In the genomic region with DNA sequence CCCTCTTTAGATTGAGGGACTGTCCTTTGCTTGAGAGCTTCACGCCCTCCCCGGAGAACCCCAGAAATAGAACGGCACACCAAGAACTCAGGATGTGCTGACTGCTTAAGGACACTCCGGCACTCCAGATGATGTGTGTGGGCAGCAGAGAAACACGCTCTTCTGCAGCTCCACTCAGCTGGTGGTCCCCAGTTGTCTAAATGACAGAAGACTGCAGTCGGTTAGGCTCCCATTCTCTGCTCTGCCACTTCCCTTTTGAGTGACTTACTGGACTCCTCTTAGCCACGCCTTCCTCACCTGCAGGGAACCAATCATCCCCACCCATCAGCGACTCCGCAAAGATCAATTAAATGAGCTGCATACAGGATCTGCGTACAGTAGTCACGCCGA, we compare ENCODE assay signal across 8 mouse cellular contexts. TPM values are rescaled to one million over a fixed set of nuclear protein-coding genes. Genes with fewer than 3 reads are reported as not detected.
DNase-seq lines count a peak whose midpoint lies in the region; ATAC-seq and TF ChIP-seq lines count a peak whose summit lies in the region.

No protein-coding gene starts in this region.

- no peak for TF ChIP-seq POLR2A in CH12.LX (IDR thresholded peaks at IDR 0.05; ENCODE audit: low read depth, low read length)

- DNase-seq in heart, adult 11 months = no peak
- DNase-seq in CH12.LX (ENCODE audit: extremely low read depth) = no peak
- DNase-seq in liver, embryonic 13.5 days = no peak
- DNase-seq in cerebellum, adult 11-12 months = no peak
- DNase-seq in kidney, adult 18-20 months = no peak
- no peak for DNase-seq in lung, postnatal 25 days (ENCODE audit: low spot score)

- H3K36me3 ChIP-seq in heart, embryonic 11.5 days (ENCODE audit: control insufficient read depth, insufficient read depth, low read length) = no peaks in the 10 kb centered on the region
- H3K36me3 ChIP-seq in CH12.LX (replicated peaks in 1 of 2; ENCODE audit: control insufficient read depth in 1 of 2, insufficient read depth in 1 of 2, low read length in 1 of 2) = no peaks in the 10 kb centered on the region
- H3K36me3 ChIP-seq in liver, embryonic 13.5 days = no peaks in the 10 kb centered on the region

- TF ChIP-seq RAD21 in CH12.LX (IDR thresholded peaks at IDR 0.05; ENCODE audit: low read depth, low read length) = no peak

- H3K27me3 ChIP-seq in heart, embryonic 11.5 days (ENCODE audit: control insufficient read depth, insufficient read depth, low read length) = no peaks in the 10 kb centered on the region
- H3K27me3 ChIP-seq in CH12.LX (replicated peaks) = no peaks in the 10 kb centered on the region
- H3K27me3 ChIP-seq in liver, embryonic 13.5 days = peaks cover 24% of the 10 kb centered on the region

- in situ Hi-C loops in CH12.LX (cut with MboI; ENCODE audit: low pct_ligation_motif_present, low pct_unique_long_range_greater_than_20kb, low sequenced_read_pairs) = no loop called here

- 0 out of 2 replicates have a peak overlapping the region, but pooled peaks have one; percentile 29 for H3K9ac ChIP-seq in heart, embryonic 11.5 days (ENCODE audit: low read depth, low read length)
- no peak overlapping the region for H3K9ac ChIP-seq in CH12.LX (ENCODE audit: insufficient read depth, low read depth)
- no peak overlapping the region for H3K9ac ChIP-seq in liver, embryonic 13.5 days

- H3K27ac ChIP-seq in heart, embryonic 11.5 days (ENCODE audit: low read depth, low read length) = no peak overlapping the region
- H3K27ac ChIP-seq in CH12.LX (ENCODE audit: insufficient read depth, low read depth) = no peak overlapping the region
- H3K27ac ChIP-seq in liver, embryonic 13.5 days = no peak overlapping the region

- peaks cover 9% of the 10 kb centered on the region for H3K4me1 ChIP-seq in heart, embryonic 11.5 days (ENCODE audit: control insufficient read depth, insufficient read depth, low read length)
- H3K4me1 ChIP-seq in CH12.LX (ENCODE audit: control insufficient read depth in 1 of 2, insufficient read depth in 2 of 2) = peaks cover 0 to 12% of the 10 kb centered on the region in 2 experiments; a peak in 2 of 4 replicates
- peaks cover 62% of the 10 kb centered on the region for H3K4me1 ChIP-seq in liver, embryonic 13.5 days (replicated peaks)

- H3K9me3 ChIP-seq in heart, embryonic 11.5 days (replicated peaks; ENCODE audit: control insufficient read depth, low read length) = no peaks in the 10 kb centered on the region
- no peaks in the 10 kb centered on the region for H3K9me3 ChIP-seq in CH12.LX (replicated peaks; ENCODE audit: low read length)
- no peaks in the 10 kb centered on the region for H3K9me3 ChIP-seq in liver, embryonic 13.5 days (replicated peaks)

- peak overlapping the region; percentile 30 for H3K4me3 ChIP-seq in heart, embryonic 11.5 days (ENCODE audit: low read depth, low read length)
- H3K4me3 ChIP-seq in CH12.LX (replicated peaks in 1 of 3; ENCODE audit: low read depth in 2 of 3, low read length in 2 of 3, poor library complexity in 1 of 3) = no peak overlapping the region
- peak overlapping the region; percentile 11 for H3K4me3 ChIP-seq in liver, embryonic 13.5 days (replicated peaks)

- peak overlapping the region; percentile 59 for H3K4me2 ChIP-seq in heart, embryonic 11.5 days
- peak overlapping the region; percentile 39; the same call in 1 of the 2 replicates for H3K4me2 ChIP-seq in CH12.LX (ENCODE audit: insufficient read depth, low read depth, poor library complexity, severe bottlenecking)
- peak overlapping the region; percentile 48 for H3K4me2 ChIP-seq in liver, embryonic 13.5 days

- H3K79me2 ChIP-seq in CH12.LX (replicated peaks; ENCODE audit: control insufficient read depth, extremely low read depth, insufficient read depth, poor library complexity, severe bottlenecking) = no peaks in the 10 kb centered on the region

- WGBS in heart, embryonic 11.5 days (ENCODE audit: insufficient replicate concordance) = 27% methylated on average over 12 of the region's 12 CpGs
- WGBS in liver, embryonic 13.5 days (ENCODE audit: insufficient replicate concordance) = 40% methylated on average over 12 of the region's 12 CpGs

- TF ChIP-seq EP300 in CH12.LX (IDR thresholded peaks at IDR 0.05; ENCODE audit: low read length) = no peak

- dilution Hi-C loops in CH12.LX (cut with MboI; ENCODE audit: extremely low pct_ligation_motif_present, extremely low pct_unique_long_range_greater_than_20kb, low sequenced_read_pairs) = no loop called here

- no peak for TF ChIP-seq CTCF in CH12.LX (conservative IDR thresholded peaks at IDR 0.05 in 1 of 2, IDR thresholded peaks at IDR 0.05 in 1 of 2; ENCODE audit: low read depth in 2 of 2, low read length in 2 of 2)

- no peak for ATAC-seq in heart, embryonic 11.5 days (replicated peaks; ENCODE audit: insufficient number of reproducible peaks, low FRiP score, low TSS enrichment)
- peak; percentile 25 to 27; a peak in 2 of 4 replicates for ATAC-seq in hematopoietic stem cell, adult 5-6 weeks (replicated peaks in 1 of 2; ENCODE audit: insufficient read depth in 1 of 2, low FRiP score in 2 of 2, low TSS enrichment in 1 of 2, low read depth in 1 of 2, poor library complexity in 2 of 2, severe bottlenecking in 2 of 2)
- no peak for ATAC-seq in liver, embryonic 13.5 days (ENCODE audit: low read depth)

TF ChIP-seq in CH12.LX, 34 proteins besides CTCF, POLR2A, EP300 and RAD21:
- no peak for TF ChIP-seq ETS1 (conservative IDR thresholded peaks at IDR 0.05; ENCODE audit: low read depth, low read length)
- no peak for TF ChIP-seq MAX (IDR thresholded peaks at IDR 0.05; ENCODE audit: low read length)
- TF ChIP-seq ZKSCAN1 (IDR thresholded peaks at IDR 0.05; ENCODE audit: borderline replicate concordance, low read depth, low read length) = no peak
- no peak for TF ChIP-seq ZMIZ1 (IDR thresholded peaks at IDR 0.05; ENCODE audit: low read depth, low read length)
- TF ChIP-seq MYC (IDR thresholded peaks at IDR 0.05; ENCODE audit: low read depth, low read length) = no peak
- TF ChIP-seq KAT2A (IDR thresholded peaks at IDR 0.05; ENCODE audit: insufficient replicate concordance, low read length) = no peak
- TF ChIP-seq POLR2AphosphoS2 (IDR thresholded peaks at IDR 0.05; ENCODE audit: low read depth, low read length) = no peak
- no peak for TF ChIP-seq RCOR1 (conservative IDR thresholded peaks at IDR 0.05; ENCODE audit: low read depth, low read length)
- TF ChIP-seq NRF1 (IDR thresholded peaks at IDR 0.05; ENCODE audit: low read depth, low read length) = no peak
- no peak for TF ChIP-seq USF2 (conservative IDR thresholded peaks at IDR 0.05; ENCODE audit: low read depth, low read length)
- TF ChIP-seq SIN3A (IDR thresholded peaks at IDR 0.05; ENCODE audit: low read length) = no peak
- TF ChIP-seq MEF2A (IDR thresholded peaks at IDR 0.05; ENCODE audit: borderline replicate concordance, low read depth, low read length) = no peak
- no peak for TF ChIP-seq JUN (IDR thresholded peaks at IDR 0.05; ENCODE audit: insufficient read depth, low read depth, low read length)
- no peak for TF ChIP-seq ELF1 (IDR thresholded peaks at IDR 0.05; ENCODE audit: low read depth, low read length)
- TF ChIP-seq ZNF384 (IDR thresholded peaks at IDR 0.05; ENCODE audit: low read depth, low read length) = no peak
- TF ChIP-seq SMC3 (IDR thresholded peaks at IDR 0.05; ENCODE audit: low read depth, low read length) = no peak
- TF ChIP-seq CHD1 (IDR thresholded peaks at IDR 0.05; ENCODE audit: low read depth, low read length) = no peak
- no peak for TF ChIP-seq MAZ (IDR thresholded peaks at IDR 0.05; ENCODE audit: low read depth, low read length)

RNA-seq across cellular contexts. Expression of gene Ociad2, which starts 18.9 kb away (rescaled TPM):
- 21.6 and 22.5 TPM in 2 replicates for polyA plus RNA-seq in heart, embryonic 11.5 days (2014; fragmentation: Nextera tagmentation; extraction: Ambion mirVana)
- total RNA-seq in CH12.LX (2012; rRNA removed) (5.3 and 6.3 TPM in 2 replicates), CH12.LX (2014; rRNA removed) (1.9 and 2.3 TPM in 2 replicates)
- 3.2 and 4.4 TPM in 2 replicates for polyA plus RNA-seq in CH12.LX (2012; ENCODE audit: insufficient read length, low read depth)
- 10.7 and 13.3 TPM in 2 replicates for total RNA-seq in hematopoietic stem cell, adult 5-6 weeks (2017)
- 5.3 and 6.0 TPM in 2 replicates for polyA plus RNA-seq in liver, embryonic 13.5 days (2015; fragmentation: Nextera tagmentation; extraction: Ambion mirVana)

RNA-seq across cellular contexts. Expression of gene Cwh43, which starts 46.1 kb away (rescaled TPM):
- polyA plus RNA-seq in heart, embryonic 11.5 days (2014; fragmentation: Nextera tagmentation; extraction: Ambion mirVana) = not detected in 2 replicates
- total RNA-seq in CH12.LX (2012; rRNA removed) (not detected in 2 replicates), CH12.LX (2014; rRNA removed) (not detected in 2 replicates)
- not detected in 2 replicates for polyA plus RNA-seq in CH12.LX (2012; ENCODE audit: insufficient read length, low read depth)
- total RNA-seq in hematopoietic stem cell, adult 5-6 weeks (2017) = not detected in 2 replicates
- polyA plus RNA-seq in liver, embryonic 13.5 days (2015; fragmentation: Nextera tagmentation; extraction: Ambion mirVana) = not detected in 2 replicates

Comparison
In these comparisons a context has a peak if more than half of its experiments do, and no peak if none do; other contexts are left out.
1. ATAC-seq: peak in hematopoietic stem cell, adult 5-6 weeks (2 of 2); none in heart, embryonic 11.5 days (single experiment) and liver, embryonic 13.5 days (single experiment).
2. H3K4me3 ChIP-seq: peak in heart, embryonic 11.5 days (single experiment) and liver, embryonic 13.5 days (single experiment); none in CH12.LX (0 of 3).
3. Peak in every context shown above with its lines, with median percentiles within 50 percentile points of each other: H3K4me2 ChIP-seq.